Mouse (Mus musculus): ENCODE data around the gene Mcidas.
"Not testable (repeated sequence)": the region's sequence is repeated elsewhere in the genome, so short reads cannot be mapped to it uniquely, and the experiment has no call there.

Mcidas gene

DNA sequence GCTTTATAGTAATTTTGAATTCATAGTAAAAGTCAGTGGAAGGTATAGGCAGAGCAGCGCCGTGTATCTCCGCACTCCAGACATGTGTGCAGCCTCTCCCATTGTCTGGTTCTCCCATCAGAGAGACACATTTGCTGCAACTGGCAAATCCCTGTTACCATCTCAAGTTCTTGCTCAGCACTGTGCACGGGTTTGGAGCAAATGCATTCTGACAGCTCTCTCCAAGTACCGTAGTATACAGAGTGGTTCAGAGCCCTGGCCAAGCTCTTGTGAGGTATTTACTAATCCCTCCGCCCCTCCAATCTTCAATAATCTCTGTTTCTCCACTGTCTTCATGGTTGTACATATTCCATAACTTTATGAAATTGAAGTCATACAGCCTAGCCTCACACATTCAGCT lies 19.0 kb downstream of the Mcidas start:
- DNase-seq (ENCODE audit: low read depth, low spot score) = no peak

- not testable (repeated sequence) for DNase-seq (ENCODE audit: low read depth, low spot score)
Measured at GRCm38 (mm10) chr13:113013174-113013953, 19.7 kb downstream of the Mcidas start.

- DNase-seq (ENCODE audit: low read depth, low spot score) = no peak
Measured at GRCm38 (mm10) chr13:113021521-113021920, 27.9 kb downstream of the Mcidas start.

- no peak for DNase-seq (ENCODE audit: low read depth, low spot score)
Measured at GRCm38 (mm10) chr13:113022467-113022866, 28.8 kb downstream of the Mcidas start.

GRCm38 (mm10) chr13:113023274-113024143 lies 29.9 kb downstream of the Mcidas start:
- DNase-seq (ENCODE audit: low read depth, low spot score) = no peak

GRCm38 (mm10) chr13:113031351-113031750 lies 37.7 kb downstream of the Mcidas start:
- no peak for DNase-seq (ENCODE audit: low read depth, low spot score)

GRCm38 (mm10) chr13:113031792-113032571 lies 38.3 kb downstream of the Mcidas start:
- DNase-seq (ENCODE audit: low read depth, low spot score) = no peak

GRCm38 (mm10) chr13:113032831-113033230 lies 39.2 kb downstream of the Mcidas start:
- DNase-seq (ENCODE audit: low read depth, low spot score) = no peak

DNA sequence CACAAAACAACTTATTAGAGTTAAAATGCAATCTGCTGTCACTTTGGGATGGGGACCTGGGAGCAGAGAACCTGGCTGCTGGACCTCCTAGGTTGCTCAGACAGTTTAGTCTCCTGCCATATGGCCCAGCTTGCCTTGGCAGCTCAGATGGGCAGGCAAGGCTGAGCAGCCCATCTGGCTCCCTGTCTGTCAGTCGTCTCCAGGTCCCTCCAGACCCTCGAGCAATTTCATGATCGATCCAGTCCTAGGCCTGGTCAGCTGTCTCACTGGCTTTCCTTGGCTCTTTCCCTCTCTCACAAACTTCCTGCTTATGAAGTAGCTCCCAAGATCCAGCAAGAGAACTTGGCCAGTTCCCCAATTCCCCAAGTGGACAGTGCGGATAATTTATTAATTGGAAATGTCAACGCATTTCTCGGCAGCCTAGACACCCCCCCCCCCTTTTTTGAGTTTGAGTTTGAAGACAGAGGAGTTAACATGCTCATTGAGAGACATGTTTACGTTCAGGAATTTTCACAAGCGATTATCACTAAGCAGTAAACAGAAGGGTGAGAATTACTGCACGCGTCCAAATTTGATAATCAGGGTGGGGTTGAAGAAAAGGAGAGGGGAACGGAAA lies 40.7 kb downstream of the Mcidas start:
- DNase-seq (ENCODE audit: low read depth, low spot score) = no peak

DNA sequence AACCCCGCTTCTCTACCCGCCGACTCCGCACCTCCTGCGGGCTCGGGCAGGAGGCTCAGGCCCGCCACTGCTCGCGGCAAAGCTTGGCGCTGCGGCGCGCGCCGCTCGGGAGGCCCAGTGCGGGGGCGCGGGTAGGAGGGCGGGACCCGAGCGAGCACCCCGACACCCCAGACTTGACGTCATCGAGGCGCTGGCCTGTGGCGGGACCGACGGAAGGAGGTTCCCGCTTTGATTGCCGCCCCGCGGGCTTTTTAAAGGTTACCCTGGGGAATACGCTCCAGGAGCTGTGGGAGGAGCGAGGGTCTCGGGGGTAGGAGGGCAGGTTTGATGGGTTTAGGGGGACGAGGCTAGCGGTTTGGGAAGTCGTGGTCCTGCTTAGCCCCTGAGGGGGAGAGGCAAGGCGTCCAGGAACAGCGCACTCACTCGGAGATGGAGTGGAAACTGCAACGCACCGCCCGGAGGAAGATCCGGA lies 41.3 kb downstream of the Mcidas start, which contains the start of gene Cdc20b:
TSS of gene Cdc20b (plus strand) at position 162 of the 472 bp plus-strand sequence.
- DNase-seq (ENCODE audit: low read depth, low spot score) = no peak

- peak; percentile 77 for DNase-seq (ENCODE audit: low read depth, low spot score)
Measured at GRCm38 (mm10) chr13:113035852-113036251, 42.2 kb downstream of the Mcidas start.

DNA sequence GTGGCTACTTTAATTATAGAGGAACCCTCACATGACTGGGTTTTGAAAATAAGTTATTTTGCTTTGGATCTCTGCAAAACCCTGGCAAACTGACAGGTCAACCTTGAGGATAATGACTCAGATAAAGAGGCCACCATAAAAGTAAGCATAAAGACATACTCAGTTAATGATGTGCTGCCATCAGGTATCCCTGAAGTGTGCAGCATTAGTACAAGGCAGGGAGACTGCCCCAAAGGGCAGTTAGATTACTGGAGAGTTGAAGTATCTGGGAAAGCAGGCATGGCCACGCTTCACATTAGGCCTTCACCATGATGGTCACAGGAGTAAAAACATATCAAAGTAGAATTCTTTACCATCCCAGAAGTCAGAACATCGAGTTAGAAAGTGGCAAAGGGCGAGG lies 51.2 kb downstream of the Mcidas start:
- DNase-seq (ENCODE audit: low read depth, low spot score) = no peak

- DNase-seq (ENCODE audit: low read depth, low spot score) = no peak
Measured at GRCm38 (mm10) chr13:113045458-113046110, 51.9 kb downstream of the Mcidas start.

GRCm38 (mm10) chr13:113046211-113046883 lies 52.7 kb downstream of the Mcidas start, which contains the start of gene Gpx8:
TSS of gene Gpx8 (minus strand) at chr13:113046410.
- DNase-seq (ENCODE audit: low read depth, low spot score) = peak; percentile 66

DNA sequence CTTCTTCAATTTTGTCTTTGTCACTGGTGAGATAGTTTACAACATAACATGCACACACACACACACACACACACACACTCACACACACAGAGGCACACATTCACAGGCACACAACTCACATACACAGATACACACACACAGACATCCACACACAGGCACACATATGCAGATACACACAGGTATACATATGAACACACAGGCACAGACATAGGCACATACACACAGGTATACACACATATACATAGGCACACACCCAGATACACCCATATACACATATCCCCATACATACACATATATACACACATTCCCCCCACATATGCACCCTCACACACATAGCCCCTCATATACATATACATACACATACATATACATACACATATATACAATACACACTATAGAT lies 53.4 kb downstream of the Mcidas start:
- DNase-seq (ENCODE audit: low read depth, low spot score) = no peak

GRCm38 (mm10) chr13:113047647-113048046 lies 54.0 kb downstream of the Mcidas start:
- DNase-seq (ENCODE audit: low read depth, low spot score) = no peak

Data from brain, embryonic 18.5 days (tissue).